Mouse (Mus musculus) gastrocnemius, postnatal 10 days (tissue): ENCODE measurements around the gene Klhl3. TPM values are rescaled to one million over a fixed set of nuclear protein-coding genes. Genes with fewer than 3 reads are reported as not detected.
"Not testable (repeated sequence)": the region's sequence is repeated elsewhere in the genome, so short reads cannot be mapped to it uniquely, and the experiment has no call there.

ENCODE experiments used
- DNase-seq: peaks from one replicate; pipeline ENCODE4 v3.0.0; 2021; ENCODE audit warnings: mixed read lengths
- long read RNA-seq, 2 experiments: library from polyadenylated mRNA; stranded (forward); transcript quantifications; one replicate each; pipeline ENCODE4 v2.0.0; 2021
- total RNA-seq, 2 experiments: library from RNA; stranded (reverse); gene quantifications; 2 replicates each; pipeline ENCODE4 v1.2.3; 2021

Klhl3 gene
- total RNA-seq, result 1 to 10 TPM; 1.4 TPM
- long read RNA-seq, experiment 1, result 0 reads
- long read RNA-seq, experiment 2, result 0 reads

DNA sequence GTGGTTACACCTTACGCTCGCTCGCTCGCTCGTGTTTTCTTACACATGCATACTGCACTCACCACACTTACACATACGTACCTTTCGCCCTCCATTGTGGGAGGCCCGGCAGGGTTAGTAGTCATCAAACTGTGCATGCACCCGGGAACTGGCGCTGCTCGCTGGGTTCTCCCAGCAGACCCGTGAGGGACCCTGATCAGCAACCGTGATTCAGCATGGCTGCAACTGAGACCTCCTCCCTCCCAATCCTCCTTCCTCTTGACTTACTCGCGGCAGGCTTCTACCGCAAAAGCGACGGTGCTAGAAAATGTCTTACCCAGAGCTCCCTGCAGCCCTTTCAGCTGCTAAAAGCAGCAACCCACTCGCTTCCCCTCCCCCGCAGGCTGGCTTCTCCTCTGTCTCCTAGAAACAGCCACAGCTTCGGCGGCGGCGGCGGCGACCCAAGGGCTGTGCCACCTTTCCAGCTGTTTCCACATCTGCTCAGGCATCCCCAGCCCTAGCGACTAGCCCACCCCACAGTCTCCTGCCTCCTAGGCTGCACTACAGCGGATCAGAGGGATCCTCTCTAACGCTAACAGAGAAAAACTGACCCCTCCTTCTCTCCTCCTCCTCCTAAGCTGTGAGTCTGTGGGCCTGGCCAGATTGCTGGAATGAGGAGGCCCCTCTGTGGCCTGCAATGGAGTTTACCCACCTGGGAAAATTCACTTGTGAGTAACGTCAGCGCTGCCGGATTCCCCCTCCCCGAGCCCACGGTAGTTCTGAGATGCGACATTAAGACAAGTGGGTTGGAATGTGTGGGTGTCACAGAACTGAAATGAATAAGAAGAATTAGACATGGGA lies at the start of gene Klhl3:
TSS of gene Klhl3 (minus strand) at position 532 of the 840 bp plus-strand sequence.
- DNase-seq, result peak; percentile 64

DNA sequence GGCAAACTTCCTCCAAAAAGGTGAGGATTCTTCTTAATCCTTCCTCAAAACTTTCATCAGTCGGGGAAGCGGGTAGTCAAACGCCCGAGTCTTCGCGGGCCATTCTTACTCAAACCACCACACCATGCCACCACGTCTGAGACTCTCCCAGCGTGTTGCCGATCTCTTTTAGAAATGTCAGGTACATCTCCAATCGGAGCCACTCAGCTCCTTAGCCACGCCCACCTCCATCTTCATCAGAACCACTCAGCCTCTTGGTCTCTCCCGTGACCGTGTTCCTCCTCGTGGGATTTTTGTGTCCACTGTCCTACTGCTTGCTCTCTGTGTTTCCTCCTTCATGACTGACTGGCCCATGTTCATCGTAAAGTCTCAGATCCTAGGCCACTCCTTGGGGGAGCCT lies 47.4 kb upstream of the Klhl3 start:
- no peak for DNase-seq

DNA sequence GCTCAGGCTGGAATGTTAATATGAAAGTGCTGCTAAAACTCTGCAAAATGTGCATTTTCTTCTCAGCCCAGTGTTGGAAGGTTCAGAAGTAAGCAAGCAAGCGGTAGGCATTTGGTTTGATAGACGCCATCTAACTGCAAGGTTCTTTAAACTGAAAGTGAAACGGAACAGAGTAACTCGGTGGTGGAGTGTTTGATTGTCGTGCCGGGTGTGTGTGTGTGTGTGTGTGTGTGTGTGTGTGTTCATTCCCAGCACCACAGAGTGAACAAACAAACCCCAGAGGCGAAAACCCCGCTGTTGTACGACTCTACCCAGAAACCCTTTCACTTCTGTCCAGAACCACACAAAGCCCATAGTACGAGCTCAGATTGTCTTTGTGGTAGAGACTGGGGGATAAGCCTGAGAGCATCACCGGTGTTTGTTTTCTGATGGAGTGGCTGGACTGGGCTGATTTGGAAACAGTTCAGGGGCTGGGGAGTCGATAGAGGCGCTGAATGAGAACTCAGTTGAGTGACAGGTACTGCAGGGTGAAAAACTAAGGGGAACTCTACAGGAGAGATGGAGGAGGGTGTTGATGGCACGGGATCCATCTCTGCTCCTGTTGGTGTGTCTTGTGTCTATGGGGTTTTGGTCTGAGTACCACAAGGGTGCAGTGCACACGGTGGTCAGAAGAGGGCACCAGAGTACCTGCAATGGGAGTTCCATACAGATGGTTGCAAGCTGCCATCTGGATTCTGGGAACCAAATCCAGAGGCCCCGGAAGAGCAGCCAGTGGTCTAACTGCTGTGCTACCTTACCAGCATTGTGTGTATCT lies 44.9 kb upstream of the Klhl3 start:
- peak; percentile 88 for DNase-seq

GRCm38 (mm10) chr13:58157447-58158098 lies 44.2 kb upstream of the Klhl3 start, which contains the start of gene Idnk:
Gene Idnk, plus strand, starts transcription at chr13:58157649.
- DNase-seq, result peak; percentile 91

DNA sequence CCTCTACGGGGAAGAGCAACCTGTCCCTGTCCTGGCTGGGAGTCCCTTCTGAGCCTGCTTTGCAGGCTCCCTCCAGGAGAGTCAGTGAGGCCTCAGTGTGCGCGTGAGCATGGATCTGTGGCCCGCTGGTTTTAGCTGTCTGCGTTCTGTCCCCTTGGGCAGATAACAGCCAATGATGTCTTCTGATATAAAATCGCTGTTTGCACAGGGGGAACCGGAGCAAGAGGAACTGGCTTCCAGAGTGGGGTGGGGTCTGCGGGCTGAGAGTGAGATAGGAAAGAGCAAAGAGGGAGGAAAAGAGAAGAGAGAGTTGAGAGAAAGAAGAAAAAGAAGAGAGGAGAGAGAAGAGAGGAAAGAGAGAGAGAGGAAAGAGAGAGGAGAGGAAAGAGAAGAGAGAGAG lies 43.6 kb upstream of the Klhl3 start:
- no peak for DNase-seq

DNA sequence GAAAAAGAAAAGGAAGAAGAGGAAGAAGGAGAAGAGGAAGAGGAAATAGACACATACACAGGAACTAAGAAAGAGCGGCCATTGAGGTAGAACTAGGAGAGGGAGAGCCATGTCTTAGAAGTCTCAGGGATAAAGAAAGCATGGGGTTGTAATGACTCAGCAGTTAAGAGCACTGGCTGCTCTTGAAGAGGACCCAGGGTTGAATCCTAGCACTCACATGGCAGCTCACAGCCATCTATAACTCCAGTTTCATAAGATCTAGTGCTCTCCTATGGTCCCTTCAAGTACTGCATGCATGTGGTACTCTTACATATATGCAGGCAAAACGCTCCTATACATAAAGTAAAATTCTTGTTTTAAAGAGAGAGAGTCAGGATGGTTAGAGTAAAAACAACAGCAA lies 42.6 kb upstream of the Klhl3 start:
- DNase-seq, result no peak

GRCm38 (mm10) chr13:58150442-58150841 lies 37.0 kb upstream of the Klhl3 start:
- DNase-seq, result no peak

GRCm38 (mm10) chr13:58149629-58150028 lies 36.2 kb upstream of the Klhl3 start:
- no peak for DNase-seq

DNA sequence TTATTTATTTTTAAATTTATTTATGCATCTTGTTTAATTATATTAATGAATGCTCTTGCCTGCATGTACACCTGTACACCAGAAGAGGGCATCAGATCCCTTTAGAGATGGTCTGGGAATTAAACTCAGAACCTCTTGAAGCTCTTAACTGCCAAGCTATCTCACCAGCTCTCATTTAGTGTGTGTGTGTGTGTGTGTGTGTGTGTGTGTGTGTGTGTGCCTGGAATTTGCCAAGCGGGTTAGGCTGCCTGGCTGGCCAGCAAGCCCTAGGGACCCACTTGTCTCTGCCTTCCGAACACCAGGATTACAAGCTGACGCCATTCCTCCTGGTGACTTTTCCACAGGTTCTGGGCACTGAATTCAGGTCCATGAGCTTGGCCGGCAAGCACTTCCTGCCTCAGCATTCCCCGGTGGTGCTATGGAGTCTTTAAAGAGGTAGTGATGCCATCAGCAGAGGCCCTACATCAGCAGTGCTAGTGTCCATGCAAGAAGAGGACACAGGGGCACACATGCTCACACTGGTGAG lies 35.7 kb upstream of the Klhl3 start:
- no peak for DNase-seq

GRCm38 (mm10) chr13:58148256-58148831 lies 35.0 kb upstream of the Klhl3 start:
- no peak for DNase-seq

DNA sequence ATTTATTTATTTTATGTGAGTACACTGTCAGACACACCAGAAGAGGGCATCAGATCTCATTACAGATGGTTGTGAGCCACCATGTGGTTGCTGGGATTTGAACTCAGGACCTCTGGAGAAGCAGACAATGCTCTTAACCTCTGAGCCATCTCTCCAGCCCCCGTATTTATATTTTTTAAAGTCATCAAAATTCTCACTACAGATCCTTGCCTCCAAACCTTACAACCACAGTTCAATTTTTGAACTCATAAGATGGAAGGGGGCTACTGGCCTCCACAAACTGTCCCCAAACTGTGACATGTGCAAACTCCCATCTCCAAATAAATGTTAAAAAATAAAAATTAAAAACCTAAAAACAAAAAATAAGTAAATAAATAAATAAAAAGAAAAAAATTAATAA lies 34.4 kb upstream of the Klhl3 start:
- no peak for DNase-seq

DNA sequence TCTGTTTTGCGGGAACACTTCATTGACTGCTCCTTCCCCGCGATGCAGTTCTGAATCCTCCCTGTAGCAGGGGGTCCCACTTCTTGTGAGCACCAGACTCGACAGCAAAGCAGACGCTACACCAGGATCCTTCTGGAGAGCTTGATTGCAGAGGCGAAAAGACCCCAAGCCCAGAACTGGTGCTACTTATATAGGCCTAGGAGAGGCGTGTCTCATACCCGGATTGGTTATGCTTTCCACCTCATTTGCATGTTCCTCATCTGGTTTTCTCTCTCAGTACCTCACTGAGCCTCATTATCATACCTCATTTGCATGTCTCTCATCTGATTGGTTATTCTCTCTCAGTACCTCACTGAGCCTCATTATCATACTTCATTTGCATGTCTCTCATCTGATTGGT lies 33.2 kb upstream of the Klhl3 start:
- not testable (repeated sequence) for DNase-seq

DNA sequence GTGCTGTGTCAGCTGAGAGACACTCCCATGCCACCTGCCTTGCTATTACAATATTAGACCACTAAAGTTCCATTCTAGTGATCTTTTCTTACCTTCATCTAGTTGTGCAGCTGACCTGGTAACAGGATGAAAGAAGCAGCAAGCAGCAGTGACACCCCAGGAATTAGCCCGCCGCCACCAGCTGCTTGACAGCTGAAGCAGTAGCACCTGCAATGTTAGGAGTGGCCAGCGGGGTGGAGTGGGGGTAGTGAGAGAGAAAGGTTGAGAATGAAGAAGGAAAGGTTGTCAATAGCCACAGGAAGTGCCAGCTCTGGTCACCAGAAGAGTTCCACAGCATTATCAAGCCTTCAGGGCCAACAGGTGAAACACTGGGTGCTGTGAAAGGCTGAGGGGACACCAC lies 18.3 kb upstream of the Klhl3 start:
- no peak for DNase-seq

DNA sequence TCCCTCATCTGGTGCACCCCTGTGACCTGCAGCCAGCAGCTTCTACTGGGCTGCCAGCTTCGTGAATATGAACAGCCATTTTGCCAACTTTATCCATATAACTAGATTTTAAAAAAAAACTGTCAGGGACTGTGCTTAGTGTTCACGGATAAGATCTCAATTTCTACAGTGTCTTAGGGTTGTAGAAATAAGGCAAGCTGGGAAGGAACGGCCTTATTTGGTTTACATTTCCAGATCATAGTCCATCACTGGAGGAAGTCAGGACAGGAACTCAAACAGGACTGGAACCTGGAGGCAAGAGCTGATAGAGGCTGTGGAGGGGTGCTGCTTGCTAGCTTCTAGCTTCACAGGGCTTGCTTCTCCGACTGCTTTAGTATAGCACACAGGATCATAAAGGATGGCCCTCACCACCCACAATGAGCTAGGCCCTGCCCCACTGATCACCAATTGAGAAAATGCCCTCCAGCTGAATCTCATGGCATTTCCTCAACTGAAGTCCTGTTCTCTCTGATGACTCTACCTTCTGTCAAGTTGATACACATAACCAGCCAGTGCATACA lies 16.4 kb upstream of the Klhl3 start:
- DNase-seq, result no peak

DNA sequence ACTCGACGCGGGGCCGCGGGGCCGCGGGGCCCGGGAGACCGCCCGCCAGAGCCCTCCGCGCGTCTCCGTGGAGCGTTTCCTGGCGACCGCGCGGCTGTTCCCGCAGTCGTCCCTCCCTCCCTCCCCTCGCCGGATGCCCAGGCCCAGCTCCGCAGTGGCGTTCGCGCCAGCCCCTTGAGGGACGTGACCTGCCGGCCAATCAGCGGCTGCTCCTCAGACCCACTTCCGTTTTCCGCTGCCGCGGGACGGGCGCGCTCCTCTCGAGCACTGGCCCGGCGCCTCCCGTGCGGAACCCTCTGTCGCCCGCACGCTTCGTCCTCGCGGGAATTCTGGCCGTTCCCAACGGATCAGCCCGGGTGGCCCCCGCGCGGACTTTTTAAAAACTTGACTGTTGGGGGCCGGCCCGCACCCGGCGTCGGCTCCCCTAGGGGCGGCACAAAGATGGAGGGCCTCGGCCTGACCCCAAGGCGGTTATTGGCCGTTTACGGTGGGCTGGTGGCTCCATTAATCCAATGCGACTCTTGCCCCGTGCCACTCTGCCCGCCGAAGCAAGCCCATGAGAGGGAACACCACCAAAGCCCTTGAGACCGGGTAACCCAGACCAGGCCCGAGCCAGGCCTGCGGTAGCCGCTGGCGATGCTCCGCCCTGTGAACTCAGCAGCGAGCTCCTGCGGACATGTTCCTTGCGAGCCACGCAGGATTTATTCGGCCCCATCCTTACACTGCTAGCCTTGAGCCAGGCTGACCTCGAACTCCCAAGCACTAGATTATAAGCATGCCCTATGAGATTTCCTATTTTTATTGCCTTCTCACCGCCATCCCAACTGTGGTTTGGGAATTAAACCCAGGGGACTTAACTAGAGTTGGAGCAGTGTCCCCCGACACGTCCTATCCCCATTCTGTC lies 15.6 kb upstream of the Klhl3 start:
- DNase-seq, result peak; percentile 96

DNA sequence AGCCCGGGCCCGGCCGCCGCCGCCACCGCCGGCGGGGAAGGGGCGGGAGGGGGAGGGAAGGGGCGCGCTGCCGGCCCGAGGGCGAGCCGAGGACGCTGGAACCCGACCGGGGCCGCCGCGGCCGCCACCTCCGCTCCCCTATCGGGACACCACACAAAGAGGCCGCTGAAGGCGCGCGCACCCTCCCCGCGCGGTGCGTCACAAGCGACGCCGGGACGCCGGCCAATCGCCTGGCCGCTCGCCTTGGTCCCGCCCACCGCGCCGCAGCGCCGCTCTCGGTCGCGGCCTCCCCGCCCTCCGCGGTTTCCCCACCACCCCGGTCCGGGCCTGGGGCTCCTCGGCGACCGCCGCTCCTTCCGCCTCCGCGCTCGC lies 15.0 kb upstream of the Klhl3 start, which contains the start of gene Hnrnpa0:
TSS of gene Hnrnpa0 (minus strand) at position 161 of the 372 bp plus-strand sequence.
- peak; percentile 99 for DNase-seq

DNA sequence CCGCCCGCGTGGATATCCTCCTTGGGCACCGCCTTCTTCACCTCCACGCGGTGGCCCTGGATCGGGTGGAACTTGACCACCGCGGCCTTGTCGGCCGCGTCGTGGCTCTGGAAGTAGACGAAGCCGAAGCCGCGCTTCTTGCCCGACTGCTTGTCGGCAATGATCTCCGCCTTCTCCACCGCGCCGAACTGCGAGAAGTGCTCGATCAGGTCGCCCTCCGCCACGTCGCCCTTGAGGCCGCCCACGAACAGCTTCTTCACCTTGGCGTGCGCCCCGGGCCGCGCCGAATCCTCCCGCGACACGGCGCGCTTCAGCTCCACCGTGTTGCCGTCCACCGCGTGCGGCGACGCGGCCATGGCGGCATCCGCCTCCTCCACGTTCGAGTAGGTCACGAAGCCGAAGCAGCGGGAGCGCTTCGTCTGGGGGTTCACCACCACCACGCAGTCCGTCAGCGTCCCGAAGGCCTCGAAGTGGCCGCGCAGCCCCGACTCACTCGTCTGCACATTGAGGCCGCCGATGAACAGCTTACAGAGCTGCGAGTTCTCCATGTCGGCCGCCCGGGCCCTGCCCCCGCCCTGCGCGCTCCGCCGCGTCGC lies 14.5 kb upstream of the Klhl3 start:
- peak; percentile 65 for DNase-seq

- peak; percentile 15 for DNase-seq
These were observed 13.7 kb upstream of the Klhl3 start for GRCm38 (mm10) chr13:58126862-58127765.

DNA sequence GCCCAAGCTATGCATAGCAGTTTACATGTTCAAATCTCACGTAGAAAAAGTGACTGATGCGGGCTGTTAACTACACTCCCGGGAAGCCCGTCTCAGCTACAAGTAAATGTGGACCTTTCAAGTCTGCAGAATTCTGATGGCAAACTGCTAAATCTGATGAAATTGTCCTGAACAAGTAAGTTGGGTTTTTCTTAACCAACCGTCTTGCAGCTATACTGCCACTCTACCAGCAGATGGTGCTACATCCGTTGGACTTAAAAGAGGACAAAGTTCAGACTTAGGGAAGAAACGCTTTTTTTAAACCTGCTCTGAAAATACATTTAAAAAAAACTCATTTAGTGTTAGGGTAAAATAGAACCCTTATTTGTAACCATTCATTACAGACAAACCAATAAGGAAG lies 12.7 kb upstream of the Klhl3 start:
- DNase-seq, result no peak
